Mouse (Mus musculus) testis, adult 2 months (tissue): ENCODE measurements around the gene Nmt1. TPM values are rescaled to one million over a fixed set of nuclear protein-coding genes. Genes with fewer than 3 reads are reported as not detected.

ENCODE experiments used
- H3K27ac ChIP-seq: fragments of 200-500 bp; 2 replicates; pipeline ENCODE4 v1.5.1; 2012; ENCODE audit warnings: low read depth, low read length; ENCODE audit not compliant: control insufficient read depth, insufficient read depth
- H3K27me3 ChIP-seq: fragments of 200-500 bp; 2 replicates; pipeline ENCODE4 v1.6.1; 2012; ENCODE audit warnings: mild to moderate bottlenecking, low read length, moderate library complexity; ENCODE audit not compliant: control insufficient read depth, insufficient read depth
- H3K36me3 ChIP-seq: fragments of 200-500 bp; 2 replicates; pipeline ENCODE4 v1.6.1; 2012; ENCODE audit warnings: mild to moderate bottlenecking, low read length; ENCODE audit not compliant: control insufficient read depth, insufficient read depth
- H3K4me1 ChIP-seq: fragments of 200-500 bp; 2 replicates; pipeline ENCODE4 v1.6.1; 2012; ENCODE audit warnings: low read length; ENCODE audit not compliant: control insufficient read depth, insufficient read depth
- H3K4me3 ChIP-seq: fragments of 200-500 bp; 2 replicates; pipeline ENCODE4 v1.5.1; 2012; ENCODE audit warnings: low read depth, mild to moderate bottlenecking, low read length, moderate library complexity, mixed read lengths; ENCODE audit not compliant: control insufficient read depth
- CTCF ChIP-seq: fragments of 200-500 bp; IDR thresholded peaks from 2 replicates; pipeline ENCODE4 v1.5.1; 2012; ENCODE audit warnings: low read depth, mild to moderate bottlenecking, inconsistent platforms, low read length, moderate library complexity; ENCODE audit not compliant: control insufficient read depth, insufficient read depth, insufficient replicate concordance
- POLR2A ChIP-seq: fragments of 200-500 bp; IDR thresholded peaks from 2 replicates; pipeline ENCODE4 v1.6.1; 2012; ENCODE audit warnings: low read depth, mild to moderate bottlenecking, inconsistent platforms, low read length, moderate library complexity; ENCODE audit not compliant: control insufficient read depth
- polyA plus RNA-seq: library from polyadenylated mRNA; depleted of rRNA; stranded (reverse); fragments of >200 nt; gene quantifications from 2 replicates; pipeline ENCODE4 v1.2.3, GENCODE M21; 2012

Gene Nmt1
- polyA plus RNA-seq, 1 experiment = 97.3 TPM

GRCm38 (mm10) chr11:103105810-103106209 lies 77.8 kb downstream of the Nmt1 start:
- no peaks in the 10 kb centered on the region for H3K27me3 ChIP-seq
- H3K4me1 ChIP-seq = peaks cover 18% of the 10 kb centered on the region
- no peak overlapping the region for H3K27ac ChIP-seq
- no peaks in the 10 kb centered on the region for H3K36me3 ChIP-seq
- no peak overlapping the region for H3K4me3 ChIP-seq
- TF ChIP-seq POLR2A (no peak), CTCF (no peak)

DNA sequence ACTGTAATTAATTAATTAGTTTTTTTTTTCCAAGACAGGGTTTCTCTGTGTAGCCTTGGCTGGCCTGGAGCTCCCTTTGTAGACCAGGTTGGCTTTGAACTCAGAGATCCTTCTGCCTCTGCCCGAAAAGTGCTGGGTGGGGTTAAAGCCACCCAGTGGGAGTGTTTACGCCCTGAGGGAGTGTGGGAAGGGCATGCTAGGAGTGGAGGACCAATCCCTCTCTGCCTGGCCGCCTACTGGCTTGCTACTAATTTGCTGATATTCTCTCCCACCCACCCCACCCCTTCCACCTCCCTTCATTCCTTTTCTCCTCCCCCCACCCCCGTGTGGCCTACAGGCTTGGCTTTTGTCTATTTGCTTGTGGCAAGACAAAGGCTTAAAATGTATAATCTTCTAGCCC lies 78.4 kb downstream of the Nmt1 start:
- Histone ChIP-seq H3K36me3 (no peaks in the 10 kb centered on the region), H3K4me3 (no peak overlapping the region), H3K27ac (no peak overlapping the region), H3K27me3 (no peaks in the 10 kb centered on the region), H3K4me1 (peaks cover 16% of the 10 kb centered on the region)
- no peak for TF ChIP-seq CTCF
- TF ChIP-seq POLR2A = no peak

GRCm38 (mm10) chr11:103111301-103111700 lies 83.3 kb downstream of the Nmt1 start:
- no peaks in the 10 kb centered on the region for H3K36me3 ChIP-seq
- H3K4me1 ChIP-seq = peaks cover 26% of the 10 kb centered on the region
- H3K27me3 ChIP-seq = peaks cover 3% of the 10 kb centered on the region; the same call in 1 of the 2 replicates
- TF ChIP-seq CTCF (no peak), POLR2A (no peak)
- peak overlapping the region; percentile 68 for H3K27ac ChIP-seq
- peak overlapping the region; percentile 65; the same call in 1 of the 2 replicates for H3K4me3 ChIP-seq

DNA sequence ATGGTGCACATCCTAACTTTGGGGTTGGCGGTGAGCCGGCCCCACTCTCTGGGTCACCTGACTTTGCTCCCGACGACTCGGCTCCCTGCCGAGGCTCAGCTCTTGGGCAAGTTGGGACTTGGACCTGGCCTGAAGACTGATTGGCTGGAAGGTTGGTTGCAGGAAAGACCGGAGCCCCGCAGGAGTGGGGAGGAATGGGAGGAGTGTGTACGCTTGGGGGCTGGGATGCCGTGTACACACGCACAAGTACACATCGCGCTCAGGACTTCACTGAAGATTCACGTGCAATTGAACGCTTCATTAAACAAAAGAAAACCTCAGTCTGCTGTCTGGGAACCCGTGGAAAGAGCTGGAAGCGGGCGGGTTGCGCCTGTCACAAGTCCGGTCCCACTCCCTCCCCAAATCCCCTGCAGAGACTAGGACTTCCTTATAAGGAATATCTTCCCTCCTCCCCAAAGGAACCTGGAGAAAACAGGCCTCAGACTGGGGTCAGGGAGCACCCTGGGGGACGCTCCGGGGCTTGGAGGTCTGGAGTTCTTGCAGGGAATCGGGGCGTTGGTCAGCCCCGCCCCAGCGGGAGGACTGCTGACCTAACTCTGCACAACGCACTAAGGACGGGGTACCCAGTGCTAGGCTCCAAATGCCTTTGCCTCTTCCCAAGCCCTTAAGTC lies 84.0 kb downstream of the Nmt1 start:
- Histone ChIP-seq H3K27ac (peak overlapping the region; percentile 68), H3K36me3 (no peaks in the 10 kb centered on the region), H3K27me3 (peaks cover 3% of the 10 kb centered on the region; the same call in 1 of the 2 replicates), H3K4me1 (peaks cover 32% of the 10 kb centered on the region), H3K4me3 (peak overlapping the region; percentile 65)
- TF ChIP-seq POLR2A = no peak; the same call in 1 of the 2 replicates
- TF ChIP-seq CTCF = no peak

GRCm38 (mm10) chr11:103112552-103112912 lies 84.5 kb downstream of the Nmt1 start:
- peaks cover 36% of the 10 kb centered on the region for H3K4me1 ChIP-seq
- H3K36me3 ChIP-seq = no peaks in the 10 kb centered on the region
- peak overlapping the region; percentile 65 for H3K4me3 ChIP-seq
- H3K27ac ChIP-seq = peak overlapping the region; percentile 68
- TF ChIP-seq POLR2A (no peak), CTCF (no peak)
- H3K27me3 ChIP-seq = peaks cover 3% of the 10 kb centered on the region; the same call in 1 of the 2 replicates

GRCm38 (mm10) chr11:103113005-103113404 lies 85.0 kb downstream of the Nmt1 start:
- no peak for TF ChIP-seq CTCF
- no peak for TF ChIP-seq POLR2A
- Histone ChIP-seq H3K36me3 (no peaks in the 10 kb centered on the region), H3K27me3 (peaks cover 3% of the 10 kb centered on the region; the same call in 1 of the 2 replicates), H3K4me1 (peaks cover 40% of the 10 kb centered on the region), H3K27ac (peak overlapping the region; percentile 68), H3K4me3 (no peak overlapping the region)

DNA sequence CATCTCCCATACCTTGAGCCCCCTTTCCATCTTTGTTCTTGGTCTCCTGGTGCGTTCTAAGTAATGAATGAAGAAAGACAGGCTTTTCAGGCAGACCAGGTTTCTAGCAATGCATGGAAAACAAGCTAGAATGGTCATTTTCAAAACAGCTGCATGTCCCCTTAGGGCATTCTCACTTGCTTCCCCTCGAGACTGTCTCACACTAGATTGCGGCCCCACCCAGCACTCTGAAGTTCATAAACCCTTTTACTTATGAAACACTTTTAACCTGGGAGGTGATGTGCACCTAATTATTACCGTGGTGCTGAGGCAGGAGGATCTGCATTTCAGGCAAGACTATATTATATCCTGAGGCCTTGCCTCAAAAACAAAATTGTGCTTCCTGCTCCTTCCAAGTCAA lies 85.8 kb downstream of the Nmt1 start:
- no peak overlapping the region for H3K4me3 ChIP-seq
- no peak for TF ChIP-seq CTCF
- no peak for TF ChIP-seq POLR2A
- H3K27me3 ChIP-seq = peaks cover 3% of the 10 kb centered on the region; the same call in 1 of the 2 replicates
- peaks cover 40% of the 10 kb centered on the region for H3K4me1 ChIP-seq
- H3K27ac ChIP-seq = no peak overlapping the region; the same call in 1 of the 2 replicates
- H3K36me3 ChIP-seq = no peaks in the 10 kb centered on the region
